Mouse (Mus musculus): ENCODE measurements around the gene Slc37a2.
A peak's percentile ranks its signal among the peaks of the same experiment; 100 is the strongest.

Gene Slc37a2

DNA sequence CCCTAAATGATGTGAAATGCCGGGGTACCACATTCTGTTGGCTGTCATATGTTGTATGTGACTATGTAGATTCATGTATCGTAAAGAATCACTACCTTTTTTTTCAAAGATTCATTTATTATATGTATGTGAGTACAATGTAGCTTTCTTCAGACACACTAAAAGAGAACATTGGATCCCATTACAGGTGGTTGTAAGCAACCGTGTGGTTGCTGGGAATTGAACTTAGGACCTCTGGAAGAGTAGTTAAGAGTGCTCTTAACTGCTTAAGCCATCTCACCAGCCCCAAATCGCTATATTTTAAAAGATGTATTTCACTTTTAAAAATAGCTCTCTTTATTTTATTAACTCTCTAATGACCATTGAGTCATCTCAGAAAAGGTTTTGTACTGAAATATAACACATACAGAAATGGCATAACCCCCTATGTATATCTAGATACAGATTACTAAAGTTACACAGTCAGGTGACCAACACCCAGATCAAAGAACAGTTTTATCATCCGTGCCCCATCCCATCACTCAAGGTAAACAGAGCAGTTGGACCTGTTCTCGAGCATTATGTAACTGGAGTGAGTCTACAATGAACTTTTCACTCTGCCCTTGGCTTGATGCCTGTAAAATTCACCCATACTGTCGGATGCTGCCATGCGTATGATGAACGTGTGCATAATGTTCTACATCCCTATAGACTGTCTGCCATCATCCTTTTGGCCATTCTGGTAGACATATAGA lies 41.0 kb downstream of the Slc37a2 start:
- no peak for DNase-seq (ENCODE audit: low read depth, low spot score)

DNA sequence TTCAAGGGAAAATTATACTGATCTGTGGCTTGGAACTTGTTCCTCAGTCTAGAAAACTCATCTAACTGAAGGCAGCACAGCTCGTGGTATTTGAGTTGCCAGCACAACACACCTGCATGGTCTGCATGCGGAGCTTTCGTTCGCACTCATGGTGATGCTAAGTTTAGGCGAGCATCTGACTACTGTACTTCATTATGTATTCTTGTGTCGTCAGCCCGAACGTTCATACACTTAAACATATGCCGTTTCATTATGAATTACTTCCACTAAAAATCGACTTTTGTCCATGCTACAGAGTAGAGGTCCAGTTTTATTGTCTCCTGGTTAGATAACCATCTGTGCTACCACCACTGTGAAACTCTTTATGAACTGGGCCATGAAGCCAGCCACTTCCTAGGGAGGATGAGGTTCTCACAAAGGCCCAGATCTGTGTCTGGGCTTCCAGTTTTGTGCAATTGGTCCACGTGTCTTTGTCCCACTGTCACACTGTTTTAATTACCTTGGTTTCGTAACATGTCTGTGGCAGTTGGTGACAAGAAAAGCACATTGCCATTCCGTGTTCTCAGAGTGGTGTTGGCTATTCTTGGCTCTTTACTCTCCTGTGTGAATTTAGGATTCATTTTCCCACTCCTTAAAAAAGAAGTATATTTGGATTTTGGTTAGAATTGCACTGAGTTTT lies 42.3 kb downstream of the Slc37a2 start:
- no peak for DNase-seq (ENCODE audit: low read depth, low spot score)

DNA sequence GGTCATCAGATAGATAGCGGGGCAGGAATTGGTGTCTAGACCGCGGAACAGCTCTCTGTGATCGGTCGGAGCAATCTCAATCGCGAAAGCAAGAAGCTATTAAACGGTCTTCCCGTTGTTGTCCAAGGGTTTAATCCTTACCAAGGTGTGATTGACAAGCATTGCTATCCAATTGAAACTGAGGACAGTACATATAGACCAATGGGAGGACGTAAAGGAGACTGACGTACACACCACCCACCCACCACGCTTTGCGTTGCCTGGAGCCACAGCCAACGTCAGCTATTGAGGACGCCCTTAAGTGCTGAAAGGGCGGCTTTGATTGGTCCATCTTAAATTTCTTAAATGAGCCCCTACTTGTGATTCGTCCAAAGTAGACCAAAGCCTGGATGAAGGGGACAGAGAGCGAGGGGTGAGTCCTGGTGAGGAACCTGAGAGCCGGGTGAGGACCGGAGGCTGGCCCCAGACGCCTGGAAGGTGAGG lies 47.6 kb downstream of the Slc37a2 start, which contains the start of gene Tmem218:
Gene Tmem218, plus strand, starts transcription at position 295 of the 483 bp plus-strand sequence.
- peak; percentile 99 for DNase-seq (ENCODE audit: low read depth, low spot score)

DNA sequence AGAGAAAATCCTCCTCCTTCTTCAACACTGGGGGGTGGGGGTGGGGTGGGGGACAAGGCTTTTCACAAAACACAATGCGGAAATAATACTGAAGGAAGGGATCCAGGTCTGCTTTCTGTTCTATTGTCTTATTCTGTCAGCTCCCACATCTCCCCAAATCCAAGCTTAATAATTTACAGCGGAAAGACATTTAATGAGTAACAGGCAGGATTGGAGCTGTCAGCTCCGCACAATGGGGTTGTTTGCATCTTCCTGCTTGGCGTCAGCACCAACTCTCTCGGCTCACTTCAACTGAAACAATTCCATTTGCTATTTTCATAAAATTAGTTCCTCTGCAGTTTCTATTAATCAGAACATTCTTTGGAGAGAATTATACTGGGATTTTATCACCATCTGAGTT lies 51.7 kb downstream of the Slc37a2 start:
- DNase-seq (ENCODE audit: low read depth, low spot score) = no peak

DNA sequence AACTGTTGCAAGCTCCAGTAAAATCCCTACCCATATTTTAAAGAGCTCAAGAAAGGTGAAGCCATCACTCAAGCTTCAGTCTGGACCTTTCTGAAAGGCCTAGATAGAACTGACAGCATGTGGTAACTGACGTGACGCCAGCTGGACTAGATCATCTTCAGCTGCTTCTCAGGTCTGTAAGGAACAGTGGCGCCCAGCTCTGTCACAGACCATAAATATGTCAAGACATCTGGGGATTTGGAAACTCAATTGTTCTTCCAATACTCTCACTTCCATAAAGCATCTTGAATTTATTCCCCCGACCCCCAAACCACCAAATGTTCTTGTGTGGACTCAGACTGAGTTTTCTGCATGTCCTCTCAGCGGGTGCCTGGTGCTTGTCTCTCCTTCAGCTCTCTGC lies 55.1 kb downstream of the Slc37a2 start:
- DNase-seq (ENCODE audit: low read depth, low spot score) = no peak

DNA sequence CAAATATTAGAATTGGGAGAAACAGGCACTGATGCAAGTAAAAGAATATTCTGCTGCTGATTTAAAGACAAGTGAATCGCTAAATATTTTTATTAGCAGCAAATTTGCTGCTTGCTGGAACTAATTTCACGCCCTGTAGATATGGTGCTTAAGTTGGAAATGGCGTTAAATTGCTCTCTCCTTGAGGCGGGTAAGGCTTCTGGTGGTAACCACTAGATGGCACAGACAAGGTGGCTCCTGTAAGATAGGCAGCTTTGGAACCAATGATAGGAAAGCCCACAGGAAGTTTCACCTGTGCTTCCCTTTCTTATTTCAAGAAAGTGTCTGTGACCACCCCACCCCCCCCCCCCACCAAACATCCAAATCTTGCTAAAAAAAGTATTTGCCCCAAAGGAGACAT lies 58.5 kb downstream of the Slc37a2 start:
- no peak for DNase-seq (ENCODE audit: low read depth, low spot score)

DNA sequence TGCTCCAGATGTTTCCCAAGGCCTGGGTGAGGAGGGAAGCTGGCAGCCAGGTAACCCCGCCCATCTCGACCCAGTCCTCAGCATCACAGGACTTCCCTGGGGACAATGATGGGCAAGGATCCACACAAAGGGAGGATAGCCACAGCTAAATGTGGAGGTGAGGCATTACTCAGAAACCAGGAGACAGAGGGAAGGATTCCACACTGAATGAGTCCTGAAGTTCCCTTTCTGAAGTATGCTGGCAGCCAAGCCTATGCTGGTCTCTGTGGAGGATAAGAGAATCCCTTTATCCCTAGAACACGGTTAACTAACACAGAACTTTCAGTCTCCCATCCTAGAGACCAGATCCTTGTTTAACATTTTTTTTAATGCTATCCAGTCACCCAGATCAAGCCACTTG lies 67.5 kb downstream of the Slc37a2 start:
- DNase-seq (ENCODE audit: low read depth, low spot score) = no peak

DNA sequence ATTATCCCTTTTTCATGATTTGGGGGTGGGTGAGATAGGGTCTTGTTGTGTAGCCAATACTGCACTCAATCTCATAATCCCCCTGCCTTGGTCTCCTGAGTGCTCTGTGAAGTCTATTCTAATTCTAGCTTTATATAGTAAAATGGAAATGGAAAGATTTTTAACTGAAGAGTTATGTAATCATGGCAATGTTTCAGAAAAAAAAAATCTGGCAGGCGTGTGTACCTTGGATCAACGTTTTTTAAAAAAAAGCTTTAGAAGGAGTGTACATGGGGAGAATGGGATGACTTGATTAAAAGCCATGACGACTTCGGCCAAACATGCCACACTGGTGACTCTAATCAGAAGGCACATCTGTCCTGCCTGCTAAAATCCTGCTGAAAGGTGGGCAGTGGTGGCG lies 68.1 kb downstream of the Slc37a2 start:
- DNase-seq (ENCODE audit: low read depth, low spot score) = no peak

DNA sequence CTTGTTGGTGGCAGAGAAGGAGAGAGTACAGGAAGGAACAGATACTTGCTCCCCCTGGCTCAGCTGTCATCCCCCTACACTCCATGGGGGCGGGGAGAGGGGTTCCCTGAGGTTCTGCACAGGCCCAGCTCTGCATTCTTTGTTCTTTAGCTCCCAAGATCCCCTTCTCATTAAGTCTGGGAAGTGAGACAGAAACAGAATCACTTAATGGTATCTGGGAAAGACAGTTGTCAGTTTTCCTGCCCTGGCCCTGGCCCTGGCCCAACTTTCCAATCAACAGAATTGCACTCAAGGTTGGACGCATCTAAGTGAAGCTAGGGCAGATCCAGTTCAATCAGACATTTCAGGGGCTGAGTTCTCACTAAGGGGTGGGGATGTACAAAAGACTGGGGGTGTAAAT lies 72.4 kb downstream of the Slc37a2 start:
- DNase-seq (ENCODE audit: low read depth, low spot score) = no peak

DNA sequence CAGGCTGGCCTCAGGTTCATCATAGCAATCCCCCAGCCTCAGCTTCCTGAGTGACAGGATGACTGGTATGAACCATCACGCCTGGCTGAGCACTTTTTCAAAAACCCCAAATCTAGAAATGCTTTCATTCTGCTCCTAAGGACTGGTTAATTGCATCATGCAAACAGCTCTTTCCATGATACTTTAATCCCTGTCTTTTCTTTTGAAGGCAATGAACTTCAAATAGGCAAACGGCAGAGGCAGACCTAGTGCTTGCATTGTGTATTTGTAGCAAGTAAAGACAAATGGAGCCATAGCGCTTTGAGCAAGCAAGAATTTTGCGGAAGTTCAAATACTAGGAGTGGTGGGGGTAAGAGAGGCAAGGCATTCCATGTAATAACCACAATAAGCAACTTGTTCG lies 73.9 kb downstream of the Slc37a2 start:
- DNase-seq (ENCODE audit: low read depth, low spot score) = no peak

DNA sequence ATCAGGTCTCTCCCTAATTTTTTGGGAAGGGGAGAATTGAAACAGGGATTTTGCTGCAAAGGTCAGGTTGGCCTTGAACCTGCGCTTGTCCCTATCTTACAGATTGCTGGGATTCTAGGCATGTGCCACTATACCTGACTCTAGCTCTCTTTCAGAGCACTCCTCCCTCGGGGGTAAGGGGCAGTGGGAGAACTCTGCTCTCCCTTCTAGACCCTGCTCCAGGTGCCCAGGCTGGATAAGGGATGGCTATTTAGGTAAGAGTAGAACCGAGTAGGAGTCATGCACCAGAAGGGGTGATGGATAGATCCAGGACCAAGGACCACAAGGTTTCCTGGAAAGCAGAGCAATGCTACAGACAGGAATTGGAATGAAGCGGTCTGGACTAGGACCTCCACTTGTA lies 75.9 kb downstream of the Slc37a2 start:
- DNase-seq (ENCODE audit: low read depth, low spot score) = no peak

DNA sequence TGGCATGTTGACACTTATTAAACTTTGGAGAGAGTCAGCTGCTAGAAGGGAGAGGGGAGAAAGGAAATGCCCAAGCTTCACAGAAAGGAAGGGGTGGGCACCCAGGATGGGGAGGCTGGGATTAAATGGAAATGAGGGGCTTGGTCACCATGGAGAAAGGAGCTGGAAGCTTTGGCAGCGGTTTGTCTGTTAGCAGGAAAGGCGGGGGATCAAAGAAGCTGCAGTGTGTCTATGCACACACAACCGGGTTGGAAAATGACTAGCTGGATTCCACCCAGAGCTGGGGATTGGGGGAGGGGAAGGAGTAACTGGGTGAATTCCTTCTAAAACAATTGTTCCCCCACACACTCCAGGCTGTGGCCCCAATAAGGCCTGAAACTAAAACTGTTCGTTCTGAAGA lies 76.6 kb downstream of the Slc37a2 start:
- DNase-seq (ENCODE audit: low read depth, low spot score) = no peak

All from mesoderm, embryonic 11.5 days (tissue).